In genomic region chr1:168288891-168289545, GRCm38 (mm10) we compare ENCODE assay signal across 8 mouse cellular contexts.
DNase-seq lines count a peak whose midpoint lies in the region; ATAC-seq and TF ChIP-seq lines count a peak whose summit lies in the region.

No protein-coding gene starts in this region.

- WGBS in heart, embryonic 11.5 days (ENCODE audit: insufficient replicate concordance) = 32% methylated on average over 10 of the region's 10 CpGs
- 32% methylated on average over 10 of the region's 10 CpGs for WGBS in intestine, postnatal 0 days
- 44% methylated on average over 10 of the region's 10 CpGs for WGBS in midbrain, embryonic 15.5 days

- H3K27me3 ChIP-seq in heart, embryonic 11.5 days (ENCODE audit: control insufficient read depth, insufficient read depth, low read length) = no peaks in the 10 kb centered on the region
- H3K27me3 ChIP-seq in intestine, postnatal 0 days (replicated peaks; ENCODE audit: control insufficient read depth, insufficient read depth, low read length) = no peaks in the 10 kb centered on the region
- H3K27me3 ChIP-seq in midbrain, embryonic 15.5 days (replicated peaks) = no peaks in the 10 kb centered on the region

- no peaks in the 10 kb centered on the region for H3K36me3 ChIP-seq in heart, embryonic 11.5 days (ENCODE audit: control insufficient read depth, insufficient read depth, low read length)
- H3K36me3 ChIP-seq in intestine, postnatal 0 days (ENCODE audit: control insufficient read depth, insufficient read depth) = 0 out of 2 replicates have a peak, but pooled peaks cover 3% of the 10 kb centered on the region
- no peaks in the 10 kb centered on the region for H3K36me3 ChIP-seq in midbrain, embryonic 15.5 days (replicated peaks)

- intact Hi-C loops in heart, postnatal 25 days (cut with DNase I) = loop anchor here (5.0 kb wide), 3 partner anchors 72 to 138 kb away; no protein-coding TSS in a partner anchor

- DNase-seq in heart, postnatal 25 days (ENCODE audit: low spot score) = no peak
- DNase-seq in embryo, embryonic 9.5 days (ENCODE audit: extremely low spot score) = peak; percentile 44
- no peak for DNase-seq in layer of hippocampus, adult 11-12 months (ENCODE audit: low spot score)
- no peak for DNase-seq in ovary, postnatal 10 days (ENCODE audit: low spot score)
- no peak for DNase-seq in spleen, postnatal 36 days (ENCODE audit: low spot score in 2 of 2)

- H3K9ac ChIP-seq in heart, embryonic 11.5 days (ENCODE audit: low read depth, low read length) = peak overlapping the region; percentile 49
- no peak overlapping the region for H3K9ac ChIP-seq in intestine, postnatal 0 days (ENCODE audit: low read depth, low read length)
- H3K9ac ChIP-seq in midbrain, embryonic 15.5 days = no peak overlapping the region

- peaks cover 76% of the 10 kb centered on the region for H3K4me1 ChIP-seq in heart, embryonic 11.5 days (ENCODE audit: control insufficient read depth, insufficient read depth, low read length)
- peaks cover 14% of the 10 kb centered on the region for H3K4me1 ChIP-seq in intestine, postnatal 0 days (replicated peaks; ENCODE audit: control insufficient read depth, insufficient read depth, low read length)
- peaks cover 85% of the 10 kb centered on the region for H3K4me1 ChIP-seq in midbrain, embryonic 15.5 days

- H3K4me2 ChIP-seq in heart, embryonic 11.5 days = peak overlapping the region; percentile 58
- H3K4me2 ChIP-seq in intestine, postnatal 0 days (replicated peaks; ENCODE audit: low read depth) = peak overlapping the region; percentile 35; the same call in 1 of the 2 replicates
- no peak overlapping the region for H3K4me2 ChIP-seq in midbrain, embryonic 15.5 days

- 0 out of 2 replicates have a peak overlapping the region, but pooled peaks have one; percentile 1 for H3K4me3 ChIP-seq in heart, embryonic 11.5 days (ENCODE audit: low read depth, low read length)
- H3K4me3 ChIP-seq in intestine, postnatal 0 days (ENCODE audit: low read depth, low read length) = no peak overlapping the region
- H3K4me3 ChIP-seq in midbrain, embryonic 15.5 days = no peak overlapping the region

- ATAC-seq in heart, embryonic 11.5 days (replicated peaks; ENCODE audit: insufficient number of reproducible peaks, low FRiP score, low TSS enrichment) = no peak
- ATAC-seq in intestine, postnatal 0 days = peak; percentile 90
- ATAC-seq in midbrain, embryonic 15.5 days (replicated peaks) = no peak

- peak overlapping the region; percentile 94 for H3K27ac ChIP-seq in heart, embryonic 11.5 days (ENCODE audit: low read depth, low read length)
- H3K27ac ChIP-seq in intestine, postnatal 0 days (ENCODE audit: low read depth, low read length) = peak overlapping the region; percentile 5
- H3K27ac ChIP-seq in midbrain, embryonic 15.5 days = peak overlapping the region; percentile 87

- H3K9me3 ChIP-seq in heart, embryonic 11.5 days (replicated peaks; ENCODE audit: control insufficient read depth, low read length) = no peaks in the 10 kb centered on the region
- H3K9me3 ChIP-seq in intestine, postnatal 0 days (ENCODE audit: control insufficient read depth) = no peaks in the 10 kb centered on the region
- no peaks in the 10 kb centered on the region for H3K9me3 ChIP-seq in midbrain, embryonic 15.5 days

- 0 out of 2 replicates have a peak, but pooled peaks have one; percentile 23 for TF ChIP-seq CTCF in intestine, postnatal 0 days (IDR thresholded peaks at IDR 0.05; ENCODE audit: low read depth)

Comparison
In these comparisons a context has a peak if more than half of its experiments do, and no peak if none do; other contexts are left out.
1. H3K27ac ChIP-seq: peak in every context shown above with its lines; median percentile 94 in heart, embryonic 11.5 days; 87 in midbrain, embryonic 15.5 days; 5 in intestine, postnatal 0 days.